Mouse (Mus musculus) intestine, embryonic 15.5 days (tissue): Measurements from ENCODE around the gene Mcts2. TPM values are rescaled to one million over a fixed set of nuclear protein-coding genes. Genes with fewer than 3 reads are reported as not detected.

Source experiments
- ATAC-seq: fragments of 200-750 bp; cut with Nextera tagmentation; 2 replicates; pipeline ENCODE4 v1.8.0; 2017; ENCODE audit warnings: moderate TSS enrichment, moderate library complexity
- H3K27ac ChIP-seq: fragments of 300-500 bp; sonication (generic); 2 replicates; pipeline ENCODE4 v1.5.1; 2015; ENCODE audit warnings: mild to moderate bottlenecking, inconsistent platforms
- H3K27me3 ChIP-seq: fragments of 300-500 bp; sonication (generic); replicated peaks from 2 replicates; pipeline ENCODE4 v1.6.1; 2015; ENCODE audit warnings: inconsistent platforms
- H3K36me3 ChIP-seq: fragments of 300-500 bp; sonication (generic); 2 replicates; pipeline ENCODE4 v1.6.1; 2015; ENCODE audit warnings: inconsistent platforms
- H3K4me1 ChIP-seq: fragments of 300-500 bp; sonication (generic); replicated peaks from 2 replicates; pipeline ENCODE4 v1.6.1; 2015; ENCODE audit warnings: inconsistent platforms
- H3K4me2 ChIP-seq: fragments of 300-500 bp; sonication (generic); replicated peaks from 2 replicates; pipeline ENCODE4 v1.6.1; 2015; ENCODE audit warnings: mild to moderate bottlenecking, inconsistent platforms
- H3K4me3 ChIP-seq: fragments of 300-500 bp; sonication (generic); replicated peaks from 2 replicates; pipeline ENCODE4 v1.5.1; 2015; ENCODE audit warnings: inconsistent platforms
- H3K9ac ChIP-seq: fragments of 300-500 bp; sonication (generic); 2 replicates; pipeline ENCODE4 v1.6.1; 2015; ENCODE audit warnings: inconsistent platforms
- H3K9me3 ChIP-seq: fragments of 300-500 bp; sonication (generic); 2 replicates; pipeline ENCODE4 v1.6.1; 2016; ENCODE audit warnings: inconsistent platforms
- WGBS: fragments of 180-500 bp; shearing (Covaris S2); methylation state at CpG from one replicate; pipeline ENCODE4 v1.1.7; 2015; 5-methylcytosine and 5-hydroxymethylcytosine counted together
- polyA plus RNA-seq: library from polyadenylated mRNA; unstranded; fragments of >200 nt; fragmentation: Nextera tagmentation; extraction: Ambion mirVana; gene quantifications from 2 replicates; pipeline ENCODE4 v1.2.1, GENCODE M21; 2015

Gene Mcts2
- polyA plus RNA-seq, 1 experiment from 2014 or later: 26.8 TPM

GRCm38 (mm10) chr2:152729013-152729635, 42.3 kb downstream of the Mcts2 start:
- ATAC-seq: no peak; the same call in 1 of the 2 replicates
- Histone ChIP-seq H3K9me3 (no peaks in the 10 kb centered on the region), H3K4me1 (peaks cover 65% of the 10 kb centered on the region), H3K27ac (peak overlapping the region; percentile 77), H3K4me2 (peak overlapping the region; percentile 32; the same call in 1 of the 2 replicates), H3K36me3 (no peaks in the 10 kb centered on the region), H3K4me3 (no peak overlapping the region), H3K27me3 (no peaks in the 10 kb centered on the region), H3K9ac (no peak overlapping the region)
- WGBS: 30% methylated on average over 8 of the region's 8 CpGs

GRCm38 (mm10) chr2:152729636-152730020, 42.8 kb downstream of the Mcts2 start:
- peak overlapping the region; percentile 32; the same call in 1 of the 2 replicates for H3K4me2 ChIP-seq
- H3K36me3 ChIP-seq: no peaks in the 10 kb centered on the region
- peaks cover 65% of the 10 kb centered on the region for H3K4me1 ChIP-seq
- 22% methylated on average over 7 of the region's 7 CpGs for WGBS
- no peak overlapping the region for H3K4me3 ChIP-seq
- no peaks in the 10 kb centered on the region for H3K27me3 ChIP-seq
- ATAC-seq: peak; percentile 72
- H3K9me3 ChIP-seq: no peaks in the 10 kb centered on the region
- H3K27ac ChIP-seq: peak overlapping the region; percentile 77
- H3K9ac ChIP-seq: peak overlapping the region; percentile 1; the same call in 1 of the 2 replicates

GRCm38 (mm10) chr2:152733201-152733600, 46.4 kb downstream of the Mcts2 start:
- no peak for ATAC-seq
- H3K9me3 ChIP-seq: no peaks in the 10 kb centered on the region
- H3K4me1 ChIP-seq: peaks cover 51% of the 10 kb centered on the region
- H3K36me3 ChIP-seq: no peaks in the 10 kb centered on the region
- peak overlapping the region; percentile 28; the same call in 1 of the 2 replicates for H3K27ac ChIP-seq
- H3K4me2 ChIP-seq: no peak overlapping the region
- no peaks in the 10 kb centered on the region for H3K27me3 ChIP-seq
- no peak overlapping the region for H3K9ac ChIP-seq
- H3K4me3 ChIP-seq: no peak overlapping the region
- WGBS: 75% methylated on average over 2 of the region's 2 CpGs

- no peaks in the 10 kb centered on the region for H3K36me3 ChIP-seq
- H3K4me2 ChIP-seq: peak overlapping the region; percentile 86
- WGBS: 9% methylated on average over 10 of the region's 10 CpGs
- no peak overlapping the region for H3K9ac ChIP-seq
- H3K9me3 ChIP-seq: no peaks in the 10 kb centered on the region
- peak overlapping the region; percentile 95 for H3K27ac ChIP-seq
- H3K27me3 ChIP-seq: no peaks in the 10 kb centered on the region
- H3K4me3 ChIP-seq: peak overlapping the region; percentile 76
- H3K4me1 ChIP-seq: peaks cover 46% of the 10 kb centered on the region
- no peak for ATAC-seq
Measured at GRCm38 (mm10) chr2:152734501-152734900, 47.7 kb downstream of the Mcts2 start.

GRCm38 (mm10) chr2:152734984-152735383, 48.1 kb downstream of the Mcts2 start:
- Histone ChIP-seq H3K9ac (peak overlapping the region; percentile 40; the same call in 1 of the 2 replicates), H3K36me3 (no peaks in the 10 kb centered on the region), H3K27ac (peak overlapping the region; percentile 95), H3K4me1 (peaks cover 41% of the 10 kb centered on the region), H3K27me3 (no peaks in the 10 kb centered on the region), H3K4me2 (peak overlapping the region; percentile 86), H3K9me3 (no peaks in the 10 kb centered on the region), H3K4me3 (peak overlapping the region; percentile 76)
- ATAC-seq: peak; percentile 80
- under 1% methylated on average over 28 of the region's 28 CpGs for WGBS

GRCm38 (mm10) chr2:152736090-152736601, 49.3 kb downstream of the Mcts2 start, which contains the start of gene Id1:
Gene Id1 (plus strand): TSS chr2:152736251.
- Histone ChIP-seq H3K4me2 (peak within 1 kb of the TSS; percentile 86), H3K9ac (peak within 1 kb of the TSS; percentile 87), H3K27me3 (no peaks in the 10 kb centered on the region), H3K4me1 (peaks cover 44% of the 10 kb centered on the region), H3K9me3 (no peaks in the 10 kb centered on the region), H3K4me3 (peak within 1 kb of the TSS; percentile 76), H3K27ac (peak within 1 kb of the TSS; percentile 95), H3K36me3 (no peaks in the 10 kb centered on the region)
- peak; percentile 60 for ATAC-seq
- under 1% methylated on average over 28 of the region's 28 CpGs for WGBS

GRCm38 (mm10) chr2:152736748-152737147, 49.9 kb downstream of the Mcts2 start:
- no peak for ATAC-seq
- peak overlapping the region; percentile 86 for H3K4me2 ChIP-seq
- no peaks in the 10 kb centered on the region for H3K27me3 ChIP-seq
- no peaks in the 10 kb centered on the region for H3K9me3 ChIP-seq
- WGBS: under 1% methylated on average over 22 of the region's 22 CpGs
- H3K4me3 ChIP-seq: peak overlapping the region; percentile 76
- H3K9ac ChIP-seq: peak overlapping the region; percentile 87
- peaks cover 50% of the 10 kb centered on the region for H3K4me1 ChIP-seq
- H3K36me3 ChIP-seq: no peaks in the 10 kb centered on the region
- H3K27ac ChIP-seq: peak overlapping the region; percentile 95

Other genes starting within 250 kb of the Mcts2 start
- gene Defb23, start 222.4 kb upstream of the Mcts2 start, polyA plus RNA-seq: not detected in 2 replicates
- gene Defb20, start 210.0 kb upstream of the Mcts2 start, polyA plus RNA-seq: not detected in 2 replicates
- gene Defb22, start 196.9 kb upstream of the Mcts2 start, polyA plus RNA-seq: not detected in 2 replicates
- not detected in 2 replicates for gene Defb26, start 175.3 kb upstream of the Mcts2 start, polyA plus RNA-seq
- gene Defb28, start 168.8 kb upstream of the Mcts2 start, polyA plus RNA-seq: not detected in 2 replicates
- not detected in 2 replicates for gene Defb29, start 146.9 kb upstream of the Mcts2 start, polyA plus RNA-seq
- gene Gm17416, start 117.7 kb upstream of the Mcts2 start, polyA plus RNA-seq: not detected in 2 replicates
- gene Defb21, start 114.3 kb upstream of the Mcts2 start, polyA plus RNA-seq: not detected in 2 replicates
- not detected in 2 replicates for gene Defb19, start 106.7 kb upstream of the Mcts2 start, polyA plus RNA-seq
- not detected in 2 replicates for gene Defb45, start 87.6 kb upstream of the Mcts2 start, polyA plus RNA-seq
- not detected in 2 replicates for gene Defb36, start 82.7 kb upstream of the Mcts2 start, polyA plus RNA-seq
- 0.67 and 2.3 TPM in 2 replicates for gene Defb25, start 64.0 kb upstream of the Mcts2 start, polyA plus RNA-seq
- gene Rem1, start 60.1 kb upstream of the Mcts2 start, polyA plus RNA-seq: 10.0 and 10.3 TPM in 2 replicates
- 115 and 120 TPM in 2 replicates for gene H13, start 17.6 kb upstream of the Mcts2 start, polyA plus RNA-seq
- gene Id1, start 49.2 kb downstream of the Mcts2 start, polyA plus RNA-seq: 102 and 116 TPM in 2 replicates
- 12.2 and 14.2 TPM in 2 replicates for gene Cox4i2, start 67.1 kb downstream of the Mcts2 start, polyA plus RNA-seq
- gene Bcl2l1, start 144.7 kb downstream of the Mcts2 start, polyA plus RNA-seq: 61.9 and 64.0 TPM in 2 replicates
- 60.1 and 67.6 TPM in 2 replicates for gene Tpx2, start 160.9 kb downstream of the Mcts2 start, polyA plus RNA-seq
- 0.06 TPM in 1 of 2 replicates, not detected in the other for gene Mylk2, start 224.3 kb downstream of the Mcts2 start, polyA plus RNA-seq
- 3.1 and 3.9 TPM in 2 replicates for gene Foxs1, start 246.2 kb downstream of the Mcts2 start, polyA plus RNA-seq